Mouse (Mus musculus) lung, embryonic 16.5 days (tissue): Measurements from ENCODE around the gene Prss58. TPM values are rescaled to one million over a fixed set of nuclear protein-coding genes. Genes with fewer than 3 reads are reported as not detected.

Experiments
- polyA plus RNA-seq: library from polyadenylated mRNA; unstranded; fragments of >200 nt; fragmentation: Nextera tagmentation; extraction: Ambion mirVana; gene quantifications from 2 replicates; pipeline ENCODE4 v1.2.1, GENCODE M21; 2015

Gene Prss58
- polyA plus RNA-seq, 1 experiment from 2014 or later: not detected

Other genes with a start within 250 kb of the Prss58 start
- gene Moxd2, start 12.9 kb downstream of the Prss58 start, polyA plus RNA-seq: not detected in 2 replicates
- gene 1700074P13Rik, start 40.2 kb upstream of the Prss58 start, polyA plus RNA-seq: not detected in 2 replicates
- gene Gm4744, start 51.5 kb upstream of the Prss58 start, polyA plus RNA-seq: not detected in 2 replicates
- not detected in 2 replicates for gene 1810009J06Rik, start 64.4 kb upstream of the Prss58 start, polyA plus RNA-seq
- not detected in 2 replicates for gene Gm2663, start 99.1 kb upstream of the Prss58 start, polyA plus RNA-seq
- gene 2210010C04Rik, start 135.1 kb upstream of the Prss58 start, polyA plus RNA-seq: not detected in 2 replicates